Mouse (Mus musculus): ENCODE data around the gene Pard3. TPM values are rescaled to one million over a fixed set of nuclear protein-coding genes. Genes with fewer than 3 reads are reported as not detected.

Gene Pard3
- total RNA-seq, 2 experiments from 2014 or later = 17.8 to 19.3 TPM

DNA sequence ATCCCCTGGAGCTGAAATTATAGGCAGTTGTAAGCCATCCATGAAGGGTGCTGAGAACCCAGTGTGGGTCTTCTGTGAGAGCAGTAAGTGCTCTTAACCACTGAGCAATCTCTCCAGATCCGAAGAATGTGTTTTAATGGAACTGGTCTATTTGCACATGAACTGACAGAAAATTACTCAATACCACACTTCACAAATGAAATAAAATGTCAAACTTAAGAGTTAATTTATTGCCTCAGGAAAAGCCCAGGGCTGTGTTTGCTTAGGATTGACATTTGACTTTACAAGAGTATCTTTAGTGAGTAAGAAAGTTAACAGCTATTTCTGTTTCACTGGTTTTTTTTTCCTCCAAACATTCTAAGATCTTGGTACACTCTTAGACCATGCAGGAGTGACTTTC lies 23.7 kb downstream of the Pard3 start:
- H3K27ac ChIP-seq = no peak overlapping the region
- no peak overlapping the region for H3K4me3 ChIP-seq
- intact Hi-C loops (cut with DNase I) = no loop called here
- no peak for TF ChIP-seq CTCF (IDR thresholded peaks at IDR 0.05)
- DNase-seq (ENCODE audit: extremely low spot score in 1 of 2, low spot score in 2 of 2) = no peak

DNA sequence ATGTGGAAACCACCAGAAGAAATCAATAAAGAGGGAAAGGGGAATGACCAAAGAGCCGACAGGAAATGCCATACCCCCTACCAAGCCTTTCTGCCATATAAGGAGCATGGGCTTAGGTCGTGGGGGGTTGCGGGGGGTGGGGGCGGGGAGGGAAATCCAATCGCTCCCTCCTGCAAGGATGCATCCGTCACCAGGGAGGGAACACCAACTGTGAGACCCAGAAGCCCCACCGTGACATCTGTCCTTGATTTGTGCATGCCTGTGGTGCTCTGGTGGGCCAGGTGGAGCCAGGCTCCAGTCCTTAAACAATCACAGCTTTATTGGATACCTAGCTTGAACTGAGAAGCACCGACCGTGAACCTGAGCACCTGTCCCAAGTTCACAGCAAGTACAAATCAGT lies 24.7 kb downstream of the Pard3 start:
- H3K4me3 ChIP-seq = no peak overlapping the region
- no peak for TF ChIP-seq CTCF (IDR thresholded peaks at IDR 0.05)
- intact Hi-C loops (cut with DNase I) = no loop called here
- H3K27ac ChIP-seq = no peak overlapping the region
- no peak for DNase-seq (ENCODE audit: extremely low spot score in 1 of 2, low spot score in 2 of 2)

DNA sequence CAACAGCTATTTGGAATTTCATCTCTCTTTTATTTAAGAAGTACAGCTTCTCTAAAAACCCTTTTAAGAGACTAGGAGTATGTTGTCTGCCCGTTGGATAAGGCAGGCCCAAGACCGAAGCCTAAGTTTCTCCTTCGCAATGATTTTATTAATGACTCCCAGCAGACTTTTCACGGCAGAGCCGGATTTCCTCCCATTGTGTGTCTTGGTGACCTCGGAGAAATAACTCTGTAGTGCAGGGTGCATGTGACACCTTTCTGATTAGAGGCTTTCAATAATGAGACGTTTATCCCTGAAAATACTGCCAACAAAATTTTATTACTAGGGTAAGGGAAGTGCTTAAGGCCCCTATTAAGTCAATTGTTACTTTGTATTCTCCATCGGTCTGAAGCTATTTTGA lies 25.3 kb downstream of the Pard3 start:
- no peak overlapping the region for H3K27ac ChIP-seq
- no peak for TF ChIP-seq CTCF (IDR thresholded peaks at IDR 0.05)
- H3K4me3 ChIP-seq = no peak overlapping the region
- intact Hi-C loops (cut with DNase I) = no loop called here
- no peak for DNase-seq (ENCODE audit: extremely low spot score in 1 of 2, low spot score in 2 of 2)

DNA sequence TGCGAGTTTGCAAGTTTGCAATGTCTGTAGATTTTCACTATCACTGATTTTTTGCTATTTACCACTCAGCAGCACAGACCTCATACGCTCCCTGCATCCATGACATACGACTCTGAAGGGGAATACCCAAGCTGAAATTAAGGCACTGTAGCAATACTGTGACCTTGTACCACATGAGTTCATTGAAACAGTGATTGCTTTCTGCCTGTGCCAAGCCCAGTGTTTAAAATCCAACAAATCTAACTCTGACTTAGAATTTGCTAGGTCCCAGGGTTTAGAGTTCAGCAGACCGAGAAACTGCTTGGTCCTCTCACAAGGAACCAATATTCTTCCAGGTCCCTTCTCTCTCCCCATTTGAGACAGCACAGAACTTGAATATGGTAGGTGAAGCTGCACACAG lies 26.7 kb downstream of the Pard3 start:
- DNase-seq (ENCODE audit: extremely low spot score in 1 of 2, low spot score in 2 of 2) = no peak
- H3K4me3 ChIP-seq = no peak overlapping the region
- TF ChIP-seq CTCF (IDR thresholded peaks at IDR 0.05) = no peak
- intact Hi-C loops (cut with DNase I) = no loop called here
- no peak overlapping the region for H3K27ac ChIP-seq

DNA sequence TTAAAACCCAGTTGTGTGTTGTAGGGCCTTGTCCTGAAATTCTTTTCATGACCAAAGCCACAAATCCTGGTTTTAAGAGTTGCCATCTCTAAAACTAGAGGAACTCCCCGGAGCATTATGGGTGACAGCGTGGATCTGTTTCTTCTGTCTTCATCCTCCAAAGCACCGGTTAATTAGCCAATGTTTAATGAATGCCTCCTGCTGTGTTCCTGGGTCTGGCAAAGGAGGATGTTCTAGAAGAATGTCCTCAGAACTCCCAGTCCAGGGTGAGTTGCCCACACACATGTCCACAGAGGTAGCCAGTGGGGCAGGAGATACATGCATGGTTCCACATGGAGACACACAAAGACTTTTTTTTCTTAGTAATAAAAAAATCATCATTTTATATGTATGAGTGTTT lies 28.2 kb downstream of the Pard3 start:
- no peak for TF ChIP-seq CTCF (IDR thresholded peaks at IDR 0.05)
- Histone ChIP-seq H3K27ac (no peak overlapping the region), H3K4me3 (no peak overlapping the region)
- DNase-seq (ENCODE audit: extremely low spot score in 1 of 2, low spot score in 2 of 2) = no peak
- intact Hi-C loops (cut with DNase I) = no loop called here

DNA sequence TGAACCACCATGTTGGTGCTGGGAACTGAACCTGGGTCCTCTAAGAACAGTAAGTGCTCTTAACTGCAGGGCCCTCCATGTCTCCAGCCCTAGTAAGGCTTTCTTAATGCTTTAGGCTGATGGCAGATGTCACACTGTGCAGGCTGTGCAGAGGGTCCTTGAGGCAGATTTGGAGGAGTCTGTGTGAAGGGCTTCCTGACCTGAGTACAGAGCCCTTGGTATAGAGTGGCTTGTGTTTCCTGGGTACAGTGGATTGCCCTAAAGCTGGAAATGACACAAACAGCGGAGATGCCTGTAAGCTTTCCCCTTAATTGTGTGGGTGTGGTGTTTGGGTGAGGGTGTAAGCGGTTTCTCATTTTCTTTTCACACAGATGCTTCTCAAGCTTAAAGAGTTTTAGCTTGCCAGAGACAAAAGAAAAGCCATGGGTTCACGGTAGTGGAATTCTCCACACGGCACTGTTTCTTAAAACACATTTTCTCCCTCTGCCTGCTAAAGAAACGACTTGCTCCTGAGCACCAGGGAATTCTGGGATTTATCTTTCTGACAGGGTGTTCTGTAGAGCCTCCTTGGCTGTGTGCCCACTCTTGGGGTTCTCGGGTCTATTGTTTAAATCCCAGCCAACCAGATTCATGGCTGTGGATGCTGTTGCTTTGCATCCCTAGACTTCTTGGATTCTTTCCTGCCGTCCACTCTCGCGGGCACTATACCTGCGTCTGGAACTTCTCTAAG lies 28.9 kb downstream of the Pard3 start:
- peak in 1 of 2 experiments; percentile 37 for DNase-seq (ENCODE audit: extremely low spot score in 1 of 2, low spot score in 2 of 2)
- Histone ChIP-seq H3K27ac (no peak overlapping the region), H3K4me3 (no peak overlapping the region)
- intact Hi-C loops (cut with DNase I) = no loop called here
- no peak for TF ChIP-seq CTCF (IDR thresholded peaks at IDR 0.05)

DNA sequence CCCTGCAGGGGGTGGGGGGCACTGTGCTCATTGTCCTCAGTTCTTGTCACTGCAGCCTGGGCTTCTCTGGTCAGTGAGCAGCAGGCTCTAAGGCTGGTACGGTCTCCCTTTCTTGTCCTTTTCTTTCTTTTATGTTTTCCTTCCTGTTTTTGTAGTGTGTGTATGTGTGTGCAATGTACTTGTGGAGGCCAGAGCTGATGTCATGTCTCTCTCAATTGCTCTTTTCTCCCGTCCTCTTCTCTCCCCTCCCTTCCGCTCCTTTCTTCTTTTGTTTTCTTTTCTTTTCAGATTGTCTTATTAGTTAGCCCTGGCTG lies 29.4 kb downstream of the Pard3 start:
- Histone ChIP-seq H3K27ac (no peak overlapping the region), H3K4me3 (no peak overlapping the region)
- no peak for TF ChIP-seq CTCF (IDR thresholded peaks at IDR 0.05)
- no peak for DNase-seq (ENCODE audit: extremely low spot score in 1 of 2, low spot score in 2 of 2)
- intact Hi-C loops (cut with DNase I) = no loop called here

DNA sequence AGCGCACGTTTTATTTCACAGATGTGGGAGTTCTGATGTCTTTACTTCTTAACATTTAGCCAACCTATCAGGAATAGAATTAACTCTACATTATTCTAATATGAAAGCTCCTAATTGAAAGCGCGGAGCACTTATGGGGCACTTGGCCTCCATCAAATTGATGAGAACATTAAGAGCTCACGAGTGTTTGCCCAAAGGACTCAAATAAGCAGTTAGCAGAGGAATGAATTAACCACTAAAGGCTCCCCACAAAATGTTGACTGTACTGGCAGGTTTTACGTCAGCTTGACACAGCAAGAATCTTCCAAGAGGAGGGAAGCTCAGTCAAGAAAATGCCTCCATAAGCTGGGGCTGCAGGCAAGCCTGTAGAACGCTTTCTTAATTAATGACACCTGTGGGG lies 32.1 kb downstream of the Pard3 start:
- no peak for DNase-seq (ENCODE audit: extremely low spot score in 1 of 2, low spot score in 2 of 2)
- Histone ChIP-seq H3K4me3 (no peak overlapping the region), H3K27ac (no peak overlapping the region)
- no peak for TF ChIP-seq CTCF (IDR thresholded peaks at IDR 0.05)
- intact Hi-C loops (cut with DNase I) = no loop called here

DNA sequence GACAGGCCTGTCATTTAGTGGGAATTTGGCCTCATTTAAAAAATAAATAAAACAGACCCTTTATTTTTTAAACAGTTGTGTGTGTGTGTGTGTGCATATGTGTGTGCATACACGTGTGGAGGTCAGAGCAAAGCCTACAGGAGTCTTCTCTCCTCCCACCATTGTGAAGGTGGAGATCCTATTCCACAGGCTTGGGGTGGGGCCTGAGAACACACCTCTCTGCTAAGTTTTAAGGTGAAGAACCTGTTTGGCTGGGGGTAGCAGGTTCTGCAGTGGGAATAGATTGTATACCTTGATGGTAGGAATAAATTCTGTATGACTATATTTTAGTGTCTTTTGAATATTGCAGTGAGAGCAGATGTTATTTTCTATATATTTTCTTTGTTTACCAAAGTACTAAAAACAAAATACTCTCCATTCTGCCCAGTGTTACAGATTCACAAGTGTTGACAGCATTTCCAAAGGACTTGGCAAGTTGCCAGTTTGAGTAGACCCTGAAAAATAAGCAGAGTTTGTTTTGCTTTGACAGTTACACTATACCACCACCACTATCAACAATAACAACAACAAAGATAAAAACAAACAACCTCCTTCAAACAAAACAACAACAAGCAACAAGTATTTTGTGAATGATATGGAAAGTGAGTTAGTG lies 35.9 kb downstream of the Pard3 start:
- Histone ChIP-seq H3K27ac (no peak overlapping the region), H3K4me3 (no peak overlapping the region)
- intact Hi-C loops (cut with DNase I) = no loop called here
- DNase-seq (ENCODE audit: extremely low spot score in 1 of 2, low spot score in 2 of 2) = no peak
- no peak for TF ChIP-seq CTCF (IDR thresholded peaks at IDR 0.05)

DNA sequence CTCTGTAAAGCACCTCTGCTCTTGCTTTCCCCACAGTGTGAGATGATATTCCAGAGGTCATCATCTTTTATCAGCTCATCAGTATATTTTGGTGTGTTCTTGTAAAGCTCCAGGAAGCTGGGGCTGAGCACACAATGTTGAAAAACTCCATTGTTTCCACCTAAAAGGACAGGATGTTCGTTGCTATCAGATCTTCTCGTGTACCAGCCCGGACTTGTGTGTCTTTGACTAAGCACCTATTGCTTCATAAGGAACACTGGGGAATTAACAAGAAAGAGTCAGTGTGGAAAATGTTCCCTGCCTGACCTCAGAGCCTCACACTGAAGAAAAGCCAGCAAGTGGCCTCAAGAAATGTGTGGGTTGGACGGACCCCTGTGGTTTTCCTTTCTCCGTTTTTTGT lies 39.6 kb downstream of the Pard3 start:
- Histone ChIP-seq H3K27ac (no peak overlapping the region), H3K4me3 (no peak overlapping the region)
- intact Hi-C loops (cut with DNase I) = no loop called here
- no peak for DNase-seq (ENCODE audit: extremely low spot score in 1 of 2, low spot score in 2 of 2)
- TF ChIP-seq CTCF (IDR thresholded peaks at IDR 0.05) = no peak

DNA sequence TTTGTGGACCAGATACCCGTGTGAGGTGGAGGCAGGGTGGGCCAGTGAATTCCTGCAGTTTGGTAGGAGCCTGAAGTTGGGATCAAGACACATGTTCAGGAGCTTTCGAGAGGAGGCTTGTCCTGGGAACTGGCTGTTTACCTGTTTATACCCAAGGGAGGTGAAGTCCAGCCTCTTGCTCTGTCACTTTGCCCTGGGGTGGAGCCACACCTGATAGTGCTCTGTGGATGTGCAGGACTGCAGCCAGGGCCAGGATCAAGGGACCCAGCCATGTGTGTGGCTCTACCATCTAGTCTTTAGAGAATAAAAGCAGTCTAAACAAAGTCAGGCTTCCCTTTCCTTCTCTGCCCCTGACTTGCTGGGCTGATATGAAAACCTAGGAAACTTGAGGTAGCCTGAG lies 40.9 kb downstream of the Pard3 start:
- no peak overlapping the region for H3K4me3 ChIP-seq
- H3K27ac ChIP-seq = no peak overlapping the region
- no peak for TF ChIP-seq CTCF (IDR thresholded peaks at IDR 0.05)
- intact Hi-C loops (cut with DNase I) = no loop called here
- DNase-seq (ENCODE audit: extremely low spot score in 1 of 2, low spot score in 2 of 2) = no peak

DNA sequence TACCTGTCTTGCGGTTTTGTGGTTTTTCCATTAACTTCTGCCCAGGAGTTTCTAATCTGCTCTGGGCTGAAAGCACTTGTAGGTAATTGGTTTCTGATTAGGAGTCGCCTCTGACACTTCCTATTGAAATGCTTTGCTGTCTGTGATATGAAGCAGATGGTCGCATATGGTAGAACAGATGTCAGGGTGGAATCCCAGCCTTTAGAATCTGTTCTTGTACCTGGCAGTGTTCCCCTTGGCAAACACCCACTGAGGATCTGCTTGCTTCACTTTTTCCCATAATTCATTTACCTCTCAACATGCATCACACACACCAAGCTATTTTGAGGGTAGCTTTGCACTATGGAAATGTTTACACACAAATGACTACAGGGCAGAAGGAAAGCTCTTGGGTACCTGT lies 44.2 kb downstream of the Pard3 start:
- intact Hi-C loops (cut with DNase I) = no loop called here
- peak; percentile 47 to 73 for DNase-seq (ENCODE audit: extremely low spot score in 1 of 2, low spot score in 2 of 2)

DNA sequence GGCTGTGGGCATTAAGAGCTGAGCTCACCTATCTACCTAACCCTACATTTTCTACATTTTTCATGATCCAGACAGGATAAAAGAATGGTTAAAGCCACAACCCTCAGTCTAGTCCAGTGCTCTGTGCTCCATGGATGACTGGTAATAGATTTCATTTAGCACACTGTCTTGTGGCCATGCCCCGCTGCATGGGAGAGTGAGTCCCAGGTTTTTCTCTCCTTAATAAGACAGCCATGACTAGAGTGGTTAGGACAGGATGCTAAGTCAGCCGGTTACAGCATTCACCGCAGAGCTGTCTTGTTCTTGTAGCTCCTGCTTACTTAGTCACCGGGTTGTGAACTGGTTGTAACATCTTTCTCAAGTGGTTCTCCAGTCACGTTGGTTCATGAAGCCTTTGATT lies 49.5 kb downstream of the Pard3 start:
- H3K4me3 ChIP-seq = no peak overlapping the region
- no peak for DNase-seq (ENCODE audit: extremely low spot score in 1 of 2, low spot score in 2 of 2)
- H3K27ac ChIP-seq = no peak overlapping the region
- intact Hi-C loops (cut with DNase I) = no loop called here
- TF ChIP-seq CTCF (IDR thresholded peaks at IDR 0.05) = no peak

More for the DNA sequence above, 44.2 kb downstream of the Pard3 start:
- Histone ChIP-seq H3K4me3 (no peak overlapping the region), H3K27ac (no peak overlapping the region)
- TF ChIP-seq CTCF (IDR thresholded peaks at IDR 0.05) = no peak
